Mouse (Mus musculus) kidney, adult 2 months (tissue): ENCODE measurements at regions not wholly inside any gene's neighbourhood (a gene's known extent, or its start where the extent isn't known, plus 50 kb on each side); places are given as distances from the start of the nearest gene placed in this dataset.
"Not testable (repeated sequence)": the region's sequence is repeated elsewhere in the genome, so short reads cannot be mapped to it uniquely, and the experiment has no call there.

Source experiments
- DNase-seq: peaks from one replicate; pipeline ENCODE4 v3.0.0; 2021
- H3K27ac ChIP-seq: fragments of 200-500 bp; 2 replicates; pipeline ENCODE4 v1.5.1; 2012; ENCODE audit warnings: low read depth, low read length, control low read depth, inconsistent platforms; ENCODE audit not compliant: insufficient read depth
- H3K27me3 ChIP-seq: fragments of 200-500 bp; replicated peaks from 2 replicates; pipeline ENCODE4 v1.6.1; 2012; ENCODE audit warnings: mild to moderate bottlenecking, moderate library complexity, low read length, inconsistent platforms; ENCODE audit not compliant: control insufficient read depth, insufficient read depth
- H3K36me3 ChIP-seq: fragments of 200-500 bp; 2 replicates; pipeline ENCODE4 v1.6.1; 2012; ENCODE audit warnings: mild to moderate bottlenecking, moderate library complexity, low read length, inconsistent platforms; ENCODE audit not compliant: control insufficient read depth, insufficient read depth
- H3K4me1 ChIP-seq: fragments of 200-500 bp; 2 replicates; pipeline ENCODE4 v1.6.1; 2011; ENCODE audit warnings: low read length; ENCODE audit not compliant: control insufficient read depth, insufficient read depth
- H3K4me3 ChIP-seq: fragments of 200-500 bp; 2 replicates; pipeline ENCODE4 v1.5.1; 2011; ENCODE audit warnings: mild to moderate bottlenecking, low read depth, low read length, control low read depth; ENCODE audit not compliant: insufficient read depth
- CTCF ChIP-seq: fragments of 200-500 bp; conservative IDR thresholded peaks from 2 replicates; pipeline ENCODE4 v1.5.1; 2011; ENCODE audit warnings: low read depth, mild to moderate bottlenecking, control low read depth, low read length, moderate library complexity, mixed read lengths; ENCODE audit not compliant: insufficient read depth, insufficient read length
- POLR2A ChIP-seq: fragments of 200-500 bp; IDR thresholded peaks from one replicate; pipeline ENCODE4 v1.6.1; 2011; ENCODE audit warnings: low read depth, low read length, control low read depth
- WGBS: fragments of 180-500 bp; shearing (Covaris S2); methylation state at CpG from one replicate; pipeline ENCODE4 v1.1.7; 2018; 5-methylcytosine and 5-hydroxymethylcytosine counted together

DNA sequence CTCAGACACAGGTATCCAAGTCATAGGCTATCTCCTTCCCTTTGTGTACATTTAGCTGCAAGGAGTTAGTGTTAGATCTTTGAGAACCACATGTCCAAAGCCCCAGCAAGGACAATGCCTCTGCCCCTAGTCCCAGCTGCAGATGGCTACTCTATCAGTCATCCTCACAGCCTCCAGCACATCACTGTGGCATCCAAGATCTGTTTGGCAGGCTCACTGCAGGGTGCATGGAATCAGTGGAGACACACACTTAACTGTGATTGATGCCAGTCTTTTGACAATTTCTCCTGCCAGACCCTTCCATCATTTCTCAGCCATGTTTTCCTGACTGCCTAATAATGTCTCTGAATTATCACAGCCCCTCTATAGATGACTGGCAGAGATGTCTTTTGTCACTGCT lies 121.0 kb upstream of the Pcsk5 start:
- no peak overlapping the region for H3K27ac ChIP-seq
- no peak for DNase-seq
- no peak overlapping the region for H3K4me3 ChIP-seq
- no peak for TF ChIP-seq CTCF
- H3K36me3 ChIP-seq: no peaks in the 10 kb centered on the region
- no peaks in the 10 kb centered on the region for H3K27me3 ChIP-seq
- no peaks in the 10 kb centered on the region for H3K4me1 ChIP-seq

DNA sequence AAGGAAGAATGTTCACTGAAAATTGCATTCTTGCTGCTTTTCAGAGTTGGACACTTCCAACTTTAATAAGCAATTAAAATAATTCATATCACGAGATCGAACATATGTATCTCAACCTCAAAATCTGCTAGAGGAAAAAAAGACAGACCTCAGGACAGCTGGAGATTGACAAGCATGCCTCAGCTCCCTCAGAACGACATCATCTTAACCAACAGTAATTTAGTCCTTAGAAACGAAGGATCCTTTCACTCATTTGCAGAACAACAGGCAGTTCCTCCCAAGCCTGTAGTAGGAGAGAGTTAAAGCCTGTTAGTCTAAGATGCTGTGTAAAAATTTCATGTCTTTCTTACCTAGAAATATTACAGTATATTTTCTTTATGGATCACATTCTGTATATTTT lies 95.2 kb upstream of the Pcsk5 start:
- no peak for DNase-seq
- Histone ChIP-seq H3K4me3 (no peak overlapping the region), H3K36me3 (no peaks in the 10 kb centered on the region), H3K4me1 (no peaks in the 10 kb centered on the region), H3K27ac (no peak overlapping the region), H3K27me3 (no peaks in the 10 kb centered on the region)
- WGBS: 74% methylated on average over 4 of the region's 4 CpGs
- TF ChIP-seq POLR2A: no peak
- TF ChIP-seq CTCF: no peak

DNA sequence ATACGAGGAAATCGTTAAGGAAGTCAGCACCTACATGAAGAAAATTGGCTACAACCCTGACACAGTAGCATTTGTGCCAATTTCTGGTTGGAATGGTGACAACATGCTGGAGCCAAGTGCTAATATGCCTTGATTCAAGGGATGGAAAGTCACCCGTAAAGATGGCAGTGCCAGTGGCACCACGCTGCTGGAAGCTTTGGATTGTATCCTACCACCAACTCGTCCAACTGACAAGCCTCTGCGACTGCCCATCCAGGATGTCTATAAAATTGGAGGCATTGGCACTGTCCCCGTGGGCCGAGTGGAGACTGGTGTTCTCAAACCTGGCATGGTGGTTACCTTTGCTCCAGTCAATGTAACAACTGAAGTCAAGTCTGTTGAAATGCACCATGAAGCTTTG lies 89.7 kb upstream of the Pcsk5 start:
- H3K27ac ChIP-seq, H3K36me3 ChIP-seq, H3K27me3 ChIP-seq, DNase-seq, H3K4me3 ChIP-seq, H3K4me1 ChIP-seq: not testable (repeated sequence)
- 96% methylated on average over 8 of the region's 8 CpGs for WGBS

DNA sequence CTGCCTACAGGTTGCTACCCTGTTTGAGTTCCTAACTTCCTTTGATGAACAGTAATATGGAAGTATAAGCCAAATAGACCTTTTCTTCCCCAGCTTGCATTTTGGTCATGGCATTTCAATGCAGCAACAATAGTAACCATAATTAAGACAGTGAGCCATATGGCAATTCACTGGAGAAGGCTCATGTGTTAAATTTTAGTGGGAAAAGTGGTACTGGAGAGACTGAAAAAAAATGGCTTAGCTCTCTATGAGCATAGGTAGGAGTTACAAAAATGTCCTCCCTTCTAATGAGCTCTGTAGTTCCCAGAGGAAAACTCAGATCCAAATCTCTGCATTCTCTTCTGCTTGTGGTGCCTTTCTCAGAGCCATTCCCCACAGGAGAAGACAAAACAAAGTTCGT lies 70.1 kb upstream of the Pcsk5 start:
- H3K4me1 ChIP-seq: no peaks in the 10 kb centered on the region
- DNase-seq: no peak
- 66% methylated on average over 1 of the region's 1 CpGs for WGBS
- H3K27me3 ChIP-seq: no peaks in the 10 kb centered on the region
- no peak overlapping the region for H3K27ac ChIP-seq
- H3K4me3 ChIP-seq: no peak overlapping the region
- no peak for TF ChIP-seq POLR2A
- no peak for TF ChIP-seq CTCF
- no peaks in the 10 kb centered on the region for H3K36me3 ChIP-seq

DNA sequence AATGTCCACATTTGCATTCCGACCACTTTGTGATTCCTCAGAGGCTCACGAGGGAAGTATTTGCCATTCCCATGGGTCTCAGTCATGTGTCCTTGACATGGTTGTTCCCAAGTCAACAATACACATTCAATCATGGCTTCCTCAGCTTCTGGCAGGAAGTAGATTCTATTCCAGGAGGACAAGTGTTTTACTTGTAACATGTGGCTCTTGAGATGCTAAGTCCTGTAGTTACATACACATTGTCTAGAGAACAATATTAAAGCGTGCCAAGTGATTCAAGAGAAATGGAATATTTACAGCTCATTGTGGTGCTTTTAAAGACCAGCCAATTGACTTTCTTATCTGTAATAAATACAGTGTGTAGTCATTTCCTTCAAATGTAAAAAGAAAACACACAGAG lies 66.7 kb upstream of the Pcsk5 start:
- no peak overlapping the region for H3K4me3 ChIP-seq
- WGBS: 81% methylated on average over 3 of the region's 3 CpGs
- TF ChIP-seq CTCF: no peak
- no peak for TF ChIP-seq POLR2A
- no peaks in the 10 kb centered on the region for H3K4me1 ChIP-seq
- no peak overlapping the region for H3K27ac ChIP-seq
- H3K36me3 ChIP-seq: no peaks in the 10 kb centered on the region
- no peak for DNase-seq
- no peaks in the 10 kb centered on the region for H3K27me3 ChIP-seq

DNA sequence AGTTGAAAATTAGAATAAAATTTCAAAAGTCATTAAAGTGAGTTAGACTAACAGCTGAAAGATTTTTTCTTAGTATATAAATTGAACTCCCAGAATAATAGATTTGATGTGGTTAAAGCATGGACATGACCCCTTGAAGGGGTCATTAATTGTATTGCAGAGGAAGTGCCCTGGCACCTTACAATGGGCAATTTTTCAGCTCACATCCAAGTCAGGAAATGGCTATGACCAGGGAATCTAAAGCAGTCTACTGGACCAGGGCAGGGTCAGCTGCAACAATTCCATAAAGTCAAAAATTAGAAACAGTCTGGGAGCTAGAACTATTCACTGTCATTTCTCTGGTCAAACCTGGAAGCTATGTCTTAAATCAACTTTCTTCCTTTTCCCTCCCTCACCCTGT lies 55.2 kb upstream of the Pcsk5 start:
- Histone ChIP-seq H3K27me3 (no peaks in the 10 kb centered on the region), H3K27ac (no peak overlapping the region), H3K4me3 (no peak overlapping the region), H3K4me1 (no peaks in the 10 kb centered on the region), H3K36me3 (no peaks in the 10 kb centered on the region)
- TF ChIP-seq POLR2A (no peak), CTCF (no peak)
- DNase-seq: peak; percentile 21
